Mouse (Mus musculus): ENCODE results near the gene Gm6657. TPM values are rescaled to one million over a fixed set of nuclear protein-coding genes. Genes with fewer than 3 reads are reported as not detected.

The Gm6657 gene
- not detected in 2 replicates for polyA plus RNA-seq (2014; fragmentation: Nextera tagmentation; extraction: Ambion mirVana)

GRCm38 (mm10) chr12:78193942-78194341, at the start of gene Gm6657:
Gm6657 (plus strand) TSS chr12:78194242.
- Histone ChIP-seq H3K27ac (ENCODE audit: low read depth, low read length) (no peak within 1 kb of the TSS), H3K9me3 (ENCODE audit: control insufficient read depth, low read length) (no peaks in the 10 kb centered on the region), H3K9ac (ENCODE audit: low read length) (no peak within 1 kb of the TSS), H3K27me3 (ENCODE audit: control insufficient read depth, insufficient read depth, low read length) (no peaks in the 10 kb centered on the region), H3K4me2 (ENCODE audit: low read depth, low read length, severe bottlenecking) (no peak within 1 kb of the TSS), H3K4me3 (ENCODE audit: low read depth, low read length) (no peak within 1 kb of the TSS), H3K4me1 (replicated peaks; ENCODE audit: control insufficient read depth, insufficient read depth, low read length) (no peaks in the 10 kb centered on the region), H3K36me3 (ENCODE audit: control insufficient read depth, insufficient read depth, low read length) (no peaks in the 10 kb centered on the region)
- DNase-seq (ENCODE audit: low spot score) = no peak
- no peak for ATAC-seq (replicated peaks; ENCODE audit: low FRiP score)

GRCm38 (mm10) chr12:78153308-78154002, 40.6 kb upstream of the Gm6657 start:
- Histone ChIP-seq H3K27me3 (ENCODE audit: control insufficient read depth, insufficient read depth, low read length) (no peaks in the 10 kb centered on the region), H3K27ac (ENCODE audit: low read depth, low read length) (no peak overlapping the region), H3K4me3 (ENCODE audit: low read depth, low read length) (no peak overlapping the region), H3K4me2 (ENCODE audit: low read depth, low read length, severe bottlenecking) (no peak overlapping the region), H3K36me3 (ENCODE audit: control insufficient read depth, insufficient read depth, low read length) (no peaks in the 10 kb centered on the region), H3K4me1 (replicated peaks; ENCODE audit: control insufficient read depth, insufficient read depth, low read length) (no peaks in the 10 kb centered on the region), H3K9me3 (ENCODE audit: control insufficient read depth, low read length) (no peaks in the 10 kb centered on the region), H3K9ac (ENCODE audit: low read length) (no peak overlapping the region)
- DNase-seq (ENCODE audit: low spot score) (no peak), ATAC-seq (replicated peaks; ENCODE audit: low FRiP score) (peak; percentile 66)
- 48% methylated on average over 7 of the region's 7 CpGs for WGBS

GRCm38 (mm10) chr12:78170178-78170577, 23.9 kb upstream of the Gm6657 start:
- DNase-seq (ENCODE audit: low spot score) (no peak), ATAC-seq (replicated peaks; ENCODE audit: low FRiP score) (no peak)
- no peaks in the 10 kb centered on the region for H3K4me1 ChIP-seq (replicated peaks; ENCODE audit: control insufficient read depth, insufficient read depth, low read length)
- H3K4me2 ChIP-seq (ENCODE audit: low read depth, low read length, severe bottlenecking) = no peak overlapping the region
- H3K9ac ChIP-seq (ENCODE audit: low read length) = no peak overlapping the region
- H3K9me3 ChIP-seq (ENCODE audit: control insufficient read depth, low read length) = no peaks in the 10 kb centered on the region
- H3K27me3 ChIP-seq (ENCODE audit: control insufficient read depth, insufficient read depth, low read length) = no peaks in the 10 kb centered on the region
- no peaks in the 10 kb centered on the region for H3K36me3 ChIP-seq (ENCODE audit: control insufficient read depth, insufficient read depth, low read length)
- no peak overlapping the region for H3K27ac ChIP-seq (ENCODE audit: low read depth, low read length)
- H3K4me3 ChIP-seq (ENCODE audit: low read depth, low read length) = no peak overlapping the region

GRCm38 (mm10) chr12:78173945-78174344, 20.1 kb upstream of the Gm6657 start:
- H3K36me3 ChIP-seq (ENCODE audit: control insufficient read depth, insufficient read depth, low read length) = no peaks in the 10 kb centered on the region
- DNase-seq (ENCODE audit: low spot score) (no peak), ATAC-seq (replicated peaks; ENCODE audit: low FRiP score) (no peak)
- WGBS = 83% methylated on average over 3 of the region's 3 CpGs
- H3K27me3 ChIP-seq (ENCODE audit: control insufficient read depth, insufficient read depth, low read length) = no peaks in the 10 kb centered on the region
- no peaks in the 10 kb centered on the region for H3K4me1 ChIP-seq (replicated peaks; ENCODE audit: control insufficient read depth, insufficient read depth, low read length)
- no peak overlapping the region for H3K4me3 ChIP-seq (ENCODE audit: low read depth, low read length)
- no peak overlapping the region for H3K4me2 ChIP-seq (ENCODE audit: low read depth, low read length, severe bottlenecking)
- no peak overlapping the region for H3K27ac ChIP-seq (ENCODE audit: low read depth, low read length)
- H3K9ac ChIP-seq (ENCODE audit: low read length) = no peak overlapping the region
- H3K9me3 ChIP-seq (ENCODE audit: control insufficient read depth, low read length) = no peaks in the 10 kb centered on the region

- H3K27ac ChIP-seq (ENCODE audit: low read depth, low read length) = no peak overlapping the region
- H3K9ac ChIP-seq (ENCODE audit: low read length) = no peak overlapping the region
- no peak overlapping the region for H3K4me2 ChIP-seq (ENCODE audit: low read depth, low read length, severe bottlenecking)
- no peaks in the 10 kb centered on the region for H3K27me3 ChIP-seq (ENCODE audit: control insufficient read depth, insufficient read depth, low read length)
- 96% methylated on average over 4 of the region's 4 CpGs for WGBS
- ATAC-seq (replicated peaks; ENCODE audit: low FRiP score) = no peak
- no peaks in the 10 kb centered on the region for H3K36me3 ChIP-seq (ENCODE audit: control insufficient read depth, insufficient read depth, low read length)
- no peaks in the 10 kb centered on the region for H3K9me3 ChIP-seq (ENCODE audit: control insufficient read depth, low read length)
- H3K4me3 ChIP-seq (ENCODE audit: low read depth, low read length) = no peak overlapping the region
- no peaks in the 10 kb centered on the region for H3K4me1 ChIP-seq (replicated peaks; ENCODE audit: control insufficient read depth, insufficient read depth, low read length)
- no peak for DNase-seq (ENCODE audit: low spot score)
Observed at GRCm38 (mm10) chr12:78174671-78175070, 19.4 kb upstream of the Gm6657 start.

GRCm38 (mm10) chr12:78181452-78181851, 12.6 kb upstream of the Gm6657 start:
- Histone ChIP-seq H3K4me2 (ENCODE audit: low read depth, low read length, severe bottlenecking) (no peak overlapping the region), H3K36me3 (ENCODE audit: control insufficient read depth, insufficient read depth, low read length) (no peaks in the 10 kb centered on the region), H3K9ac (ENCODE audit: low read length) (no peak overlapping the region), H3K27me3 (ENCODE audit: control insufficient read depth, insufficient read depth, low read length) (no peaks in the 10 kb centered on the region), H3K27ac (ENCODE audit: low read depth, low read length) (no peak overlapping the region), H3K9me3 (ENCODE audit: control insufficient read depth, low read length) (no peaks in the 10 kb centered on the region), H3K4me1 (replicated peaks; ENCODE audit: control insufficient read depth, insufficient read depth, low read length) (no peaks in the 10 kb centered on the region), H3K4me3 (ENCODE audit: low read depth, low read length) (no peak overlapping the region)
- ATAC-seq (replicated peaks; ENCODE audit: low FRiP score) (no peak), DNase-seq (ENCODE audit: low spot score) (no peak)
- WGBS = 71% methylated on average over 2 of the region's 2 CpGs

GRCm38 (mm10) chr12:78195368-78195767, 1.3 kb downstream of the Gm6657 start:
- no peak for DNase-seq (ENCODE audit: low spot score)
- ATAC-seq (replicated peaks; ENCODE audit: low FRiP score) = no peak
- Histone ChIP-seq H3K4me3 (ENCODE audit: low read depth, low read length) (no peak overlapping the region), H3K36me3 (ENCODE audit: control insufficient read depth, insufficient read depth, low read length) (no peaks in the 10 kb centered on the region), H3K4me2 (ENCODE audit: low read depth, low read length, severe bottlenecking) (no peak overlapping the region), H3K27ac (ENCODE audit: low read depth, low read length) (no peak overlapping the region), H3K9ac (ENCODE audit: low read length) (no peak overlapping the region), H3K27me3 (ENCODE audit: control insufficient read depth, insufficient read depth, low read length) (no peaks in the 10 kb centered on the region), H3K4me1 (replicated peaks; ENCODE audit: control insufficient read depth, insufficient read depth, low read length) (no peaks in the 10 kb centered on the region), H3K9me3 (ENCODE audit: control insufficient read depth, low read length) (no peaks in the 10 kb centered on the region)
- 79% methylated on average over 2 of the region's 2 CpGs for WGBS

- no peak overlapping the region for H3K4me3 ChIP-seq (ENCODE audit: low read depth, low read length)
- ATAC-seq (replicated peaks; ENCODE audit: low FRiP score) = no peak
- no peaks in the 10 kb centered on the region for H3K27me3 ChIP-seq (ENCODE audit: control insufficient read depth, insufficient read depth, low read length)
- H3K36me3 ChIP-seq (ENCODE audit: control insufficient read depth, insufficient read depth, low read length) = no peaks in the 10 kb centered on the region
- H3K27ac ChIP-seq (ENCODE audit: low read depth, low read length) = no peak overlapping the region
- H3K4me2 ChIP-seq (ENCODE audit: low read depth, low read length, severe bottlenecking) = no peak overlapping the region
- H3K4me1 ChIP-seq (replicated peaks; ENCODE audit: control insufficient read depth, insufficient read depth, low read length) = no peaks in the 10 kb centered on the region
- H3K9me3 ChIP-seq (ENCODE audit: control insufficient read depth, low read length) = no peaks in the 10 kb centered on the region
- no peak overlapping the region for H3K9ac ChIP-seq (ENCODE audit: low read length)
- WGBS = 57% methylated on average over 5 of the region's 5 CpGs
- DNase-seq (ENCODE audit: low spot score) = peak; percentile 50
Observed at GRCm38 (mm10) chr12:78203646-78204045, 9.6 kb downstream of the Gm6657 start.

- Histone ChIP-seq H3K36me3 (ENCODE audit: control insufficient read depth, insufficient read depth, low read length) (no peaks in the 10 kb centered on the region), H3K27me3 (ENCODE audit: control insufficient read depth, insufficient read depth, low read length) (no peaks in the 10 kb centered on the region), H3K9me3 (ENCODE audit: control insufficient read depth, low read length) (no peaks in the 10 kb centered on the region), H3K4me1 (replicated peaks; ENCODE audit: control insufficient read depth, insufficient read depth, low read length) (no peaks in the 10 kb centered on the region), H3K4me2 (ENCODE audit: low read depth, low read length, severe bottlenecking) (no peak overlapping the region), H3K4me3 (ENCODE audit: low read depth, low read length) (no peak overlapping the region), H3K9ac (ENCODE audit: low read length) (no peak overlapping the region), H3K27ac (ENCODE audit: low read depth, low read length) (no peak overlapping the region)
- 11% methylated on average over 5 of the region's 5 CpGs for WGBS
- ATAC-seq (replicated peaks; ENCODE audit: low FRiP score) (0 out of 2 replicates have a peak, but pooled peaks have one; percentile 30), DNase-seq (ENCODE audit: low spot score) (peak; percentile 63)
Observed at GRCm38 (mm10) chr12:78205915-78206570, 12.0 kb downstream of the Gm6657 start.

All from forebrain, embryonic 11.5 days (tissue).